Mouse (Mus musculus): Measurements from ENCODE around the gene Ddah1. TPM values are rescaled to one million over a fixed set of nuclear protein-coding genes. Genes with fewer than 3 reads are reported as not detected.

Ddah1 gene
- polyA plus RNA-seq, 1 experiment from 2014 or later, result 41.9 TPM

GRCm38 (mm10) chr3:145748626-145749025 lies 9.8 kb upstream of the Ddah1 start:
- WGBS, result 91% methylated on average over 1 of the region's 1 CpGs
- no peak for DNase-seq (ENCODE audit: extremely low spot score, low spot score)

DNA sequence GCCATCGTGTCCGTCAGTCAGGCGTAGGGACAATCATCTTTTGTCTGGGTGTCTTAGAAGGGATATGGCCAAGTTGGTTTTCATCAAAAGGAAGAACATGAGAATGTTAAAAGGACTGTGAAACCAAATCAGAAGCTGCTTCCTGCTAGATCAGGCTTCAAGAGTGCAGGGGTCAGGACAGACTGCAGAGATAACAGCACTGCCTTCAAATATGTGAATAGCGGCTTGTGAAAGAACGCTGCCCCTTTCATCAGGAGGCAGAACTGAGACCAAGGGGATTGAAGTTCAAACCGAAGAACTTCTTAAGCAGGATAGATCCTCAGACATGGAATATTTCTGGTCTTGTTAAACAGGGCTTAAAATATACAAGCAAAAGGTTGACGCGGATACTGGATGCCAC lies 2.0 kb upstream of the Ddah1 start:
- no peaks in the 10 kb centered on the region for H3K9me3 ChIP-seq
- DNase-seq (ENCODE audit: extremely low spot score, low spot score), result no peak
- H3K27me3 ChIP-seq (ENCODE audit: poor library complexity, severe bottlenecking), result peaks cover 52% of the 10 kb centered on the region
- H3K4me1 ChIP-seq, result peaks cover 36% of the 10 kb centered on the region
- H3K36me3 ChIP-seq (replicated peaks), result no peaks in the 10 kb centered on the region
- no peak overlapping the region for H3K27ac ChIP-seq
- no peak overlapping the region for H3K4me3 ChIP-seq
- 84% methylated on average over 8 of the region's 8 CpGs for WGBS

More at GRCm38 (mm10) chr3:145748626-145749025, 9.8 kb upstream of the Ddah1 start:
- H3K4me3 ChIP-seq, result no peak overlapping the region
- peaks cover 2% of the 10 kb centered on the region for H3K4me1 ChIP-seq
- no peaks in the 10 kb centered on the region for H3K27me3 ChIP-seq (ENCODE audit: poor library complexity, severe bottlenecking)
- no peaks in the 10 kb centered on the region for H3K9me3 ChIP-seq
- no peak overlapping the region for H3K27ac ChIP-seq
- H3K36me3 ChIP-seq (replicated peaks), result no peaks in the 10 kb centered on the region

- H3K4me1 ChIP-seq, result peaks cover 43% of the 10 kb centered on the region
- DNase-seq (ENCODE audit: extremely low spot score, low spot score), result no peak
- H3K27ac ChIP-seq, result no peak overlapping the region
- no peaks in the 10 kb centered on the region for H3K9me3 ChIP-seq
- no peak overlapping the region for H3K4me3 ChIP-seq
- H3K27me3 ChIP-seq (ENCODE audit: poor library complexity, severe bottlenecking), result peaks cover 60% of the 10 kb centered on the region
- no peaks in the 10 kb centered on the region for H3K36me3 ChIP-seq (replicated peaks)
- 67% methylated on average over 8 of the region's 8 CpGs for WGBS
Measured at GRCm38 (mm10) chr3:145757177-145757576, 1.3 kb upstream of the Ddah1 start.

DNA sequence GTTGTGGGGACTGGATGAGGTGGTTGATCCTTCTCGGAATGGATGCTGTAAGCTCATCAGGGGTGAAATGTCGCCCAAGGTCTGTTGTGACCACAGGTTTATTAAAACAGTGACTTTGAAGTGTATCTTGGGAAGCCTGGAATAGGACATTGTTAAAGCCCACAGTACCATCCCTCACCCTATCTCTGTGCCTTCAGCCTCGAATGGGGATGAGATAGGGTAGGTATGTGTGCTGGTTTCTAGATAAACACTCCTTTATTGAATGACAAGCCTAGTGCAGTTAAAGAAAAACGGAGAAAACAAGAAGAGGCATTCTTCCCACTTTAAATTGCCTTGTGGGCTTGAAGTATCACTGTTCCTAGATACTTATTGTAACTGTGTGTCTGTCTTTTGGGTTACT lies 631 bp upstream of the Ddah1 start:
- no peaks in the 10 kb centered on the region for H3K36me3 ChIP-seq (replicated peaks)
- no peaks in the 10 kb centered on the region for H3K9me3 ChIP-seq
- DNase-seq (ENCODE audit: extremely low spot score, low spot score), result no peak
- peaks cover 43% of the 10 kb centered on the region for H3K4me1 ChIP-seq
- 45% methylated on average over 4 of the region's 4 CpGs for WGBS
- H3K27me3 ChIP-seq (ENCODE audit: poor library complexity, severe bottlenecking), result peaks cover 60% of the 10 kb centered on the region
- no peak overlapping the region for H3K27ac ChIP-seq
- peak overlapping the region; percentile 80; the same call in 1 of the 2 replicates for H3K4me3 ChIP-seq

GRCm38 (mm10) chr3:145759379-145760209 lies 1.1 kb downstream of the Ddah1 start:
- Histone ChIP-seq H3K9me3 (no peaks in the 10 kb centered on the region), H3K4me1 (peaks cover 45% of the 10 kb centered on the region), H3K4me3 (peak overlapping the region; percentile 80), H3K27ac (peak overlapping the region; percentile 96), H3K27me3 (ENCODE audit: poor library complexity, severe bottlenecking) (peaks cover 60% of the 10 kb centered on the region), H3K36me3 (replicated peaks) (no peaks in the 10 kb centered on the region)
- no peak for DNase-seq (ENCODE audit: extremely low spot score, low spot score)
- 11% methylated on average over 14 of the region's 14 CpGs for WGBS

- WGBS, result 91% methylated on average over 3 of the region's 3 CpGs
- DNase-seq (ENCODE audit: extremely low spot score, low spot score), result no peak
- H3K4me3 ChIP-seq, result no peak overlapping the region
- H3K36me3 ChIP-seq (replicated peaks), result no peaks in the 10 kb centered on the region
- peaks cover 55% of the 10 kb centered on the region for H3K4me1 ChIP-seq
- H3K27ac ChIP-seq, result no peak overlapping the region
- H3K9me3 ChIP-seq, result no peaks in the 10 kb centered on the region
- peaks cover 60% of the 10 kb centered on the region for H3K27me3 ChIP-seq (ENCODE audit: poor library complexity, severe bottlenecking)
Measured at GRCm38 (mm10) chr3:145760547-145760946, 2.1 kb downstream of the Ddah1 start.

DNA sequence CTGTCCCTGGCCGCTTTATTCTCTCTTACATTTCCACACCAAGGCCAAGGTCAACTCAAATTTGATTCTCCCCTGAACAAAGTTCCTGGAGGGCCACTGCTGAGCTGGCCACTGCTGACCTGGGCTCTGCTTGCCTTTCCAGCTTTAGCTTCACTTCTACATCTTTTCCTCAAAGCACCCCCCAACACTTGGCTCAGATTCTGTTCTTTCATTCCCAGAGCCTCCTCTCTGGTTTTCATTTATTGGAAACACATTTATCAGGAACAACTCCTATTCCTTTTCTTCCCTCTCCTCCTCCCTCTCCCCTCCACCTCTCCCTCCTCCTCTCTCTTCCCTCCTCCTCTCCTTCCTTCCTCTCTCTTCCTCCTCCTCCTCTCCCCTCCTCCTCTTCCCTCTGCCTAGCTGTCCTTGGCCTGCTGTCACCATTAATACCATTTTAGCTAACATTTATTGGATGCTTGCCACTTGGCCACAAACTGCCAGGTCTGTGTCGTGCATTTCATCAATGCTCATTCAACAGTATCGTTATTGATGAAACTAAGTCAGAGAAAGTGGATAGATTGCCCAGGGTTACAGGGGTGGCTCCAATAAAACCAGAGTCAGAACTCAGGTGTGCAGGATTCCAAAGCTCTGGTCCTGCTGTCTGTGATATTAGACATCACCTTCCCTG lies 3.2 kb downstream of the Ddah1 start:
- WGBS, result 79% methylated on average over 3 of the region's 3 CpGs
- H3K4me1 ChIP-seq, result peaks cover 66% of the 10 kb centered on the region
- DNase-seq (ENCODE audit: extremely low spot score, low spot score), result no peak
- H3K4me3 ChIP-seq, result no peak overlapping the region
- no peaks in the 10 kb centered on the region for H3K36me3 ChIP-seq (replicated peaks)
- peaks cover 50% of the 10 kb centered on the region for H3K27me3 ChIP-seq (ENCODE audit: poor library complexity, severe bottlenecking)
- no peaks in the 10 kb centered on the region for H3K9me3 ChIP-seq
- no peak overlapping the region for H3K27ac ChIP-seq

GRCm38 (mm10) chr3:145762957-145763641 lies 4.6 kb downstream of the Ddah1 start:
- no peaks in the 10 kb centered on the region for H3K9me3 ChIP-seq
- 86% methylated on average over 4 of the region's 4 CpGs for WGBS
- H3K36me3 ChIP-seq (replicated peaks), result no peaks in the 10 kb centered on the region
- no peak for DNase-seq (ENCODE audit: extremely low spot score, low spot score)
- H3K4me3 ChIP-seq, result no peak overlapping the region
- peaks cover 58% of the 10 kb centered on the region for H3K4me1 ChIP-seq
- H3K27me3 ChIP-seq (ENCODE audit: poor library complexity, severe bottlenecking), result peaks cover 35% of the 10 kb centered on the region
- H3K27ac ChIP-seq, result no peak overlapping the region

DNA sequence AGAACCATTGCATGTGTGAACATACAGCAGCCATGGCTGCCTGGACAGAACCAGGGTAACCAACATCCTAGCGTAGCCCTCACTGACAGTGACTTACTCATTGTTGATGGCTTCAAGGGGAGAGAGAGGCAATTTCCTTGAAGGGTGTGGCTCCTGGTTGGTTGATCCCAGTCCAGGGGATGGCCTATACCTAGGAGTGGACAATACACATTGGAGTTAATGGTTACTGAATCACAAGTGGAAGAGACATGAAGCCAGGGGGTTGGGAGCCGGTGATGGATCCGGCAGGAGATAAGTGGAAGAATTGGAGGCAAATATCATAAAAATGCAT lies 5.1 kb downstream of the Ddah1 start:
- WGBS, result 98% methylated on average over 3 of the region's 3 CpGs
- no peak for DNase-seq (ENCODE audit: extremely low spot score, low spot score)
- no peak overlapping the region for H3K4me3 ChIP-seq
- H3K36me3 ChIP-seq (replicated peaks), result no peaks in the 10 kb centered on the region
- H3K27me3 ChIP-seq (ENCODE audit: poor library complexity, severe bottlenecking), result peaks cover 32% of the 10 kb centered on the region
- H3K9me3 ChIP-seq, result no peaks in the 10 kb centered on the region
- H3K27ac ChIP-seq, result no peak overlapping the region
- H3K4me1 ChIP-seq, result peaks cover 53% of the 10 kb centered on the region

- peaks cover 28% of the 10 kb centered on the region for H3K27me3 ChIP-seq (ENCODE audit: poor library complexity, severe bottlenecking)
- WGBS, result 82% methylated on average over 2 of the region's 2 CpGs
Measured at GRCm38 (mm10) chr3:145764416-145764815, 5.9 kb downstream of the Ddah1 start.

DNA sequence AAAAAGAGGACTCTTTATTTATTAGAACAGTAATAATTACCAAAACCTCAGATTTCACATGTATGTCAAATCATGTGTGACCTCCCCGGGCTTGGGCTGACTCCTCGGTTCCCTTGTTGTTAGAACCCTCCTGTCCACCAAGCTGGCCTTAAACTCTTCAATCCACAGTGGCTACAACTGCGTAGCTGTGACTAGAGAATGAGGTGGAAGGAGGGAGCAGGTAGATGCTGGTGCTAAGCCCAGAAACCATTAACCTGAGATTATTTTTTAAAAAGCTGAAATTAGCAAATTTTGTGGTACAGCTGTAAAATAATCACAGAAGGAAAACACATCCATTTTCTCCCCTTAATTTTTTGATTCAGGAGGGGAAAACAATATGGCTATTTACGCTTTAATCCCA lies 10.0 kb downstream of the Ddah1 start:
- WGBS, result 97% methylated on average over 4 of the region's 4 CpGs
- H3K27ac ChIP-seq, result no peak overlapping the region
- H3K36me3 ChIP-seq (replicated peaks), result no peaks in the 10 kb centered on the region
- no peaks in the 10 kb centered on the region; the same call in 1 of the 2 replicates for H3K27me3 ChIP-seq (ENCODE audit: poor library complexity, severe bottlenecking)
- no peak for DNase-seq (ENCODE audit: extremely low spot score, low spot score)
- no peaks in the 10 kb centered on the region for H3K9me3 ChIP-seq
- no peak overlapping the region for H3K4me3 ChIP-seq
- peaks cover 24% of the 10 kb centered on the region for H3K4me1 ChIP-seq

More at GRCm38 (mm10) chr3:145764416-145764815, 5.9 kb downstream of the Ddah1 start:
- Histone ChIP-seq H3K36me3 (replicated peaks) (no peaks in the 10 kb centered on the region), H3K27ac (no peak overlapping the region), H3K4me1 (peaks cover 45% of the 10 kb centered on the region), H3K9me3 (no peaks in the 10 kb centered on the region), H3K4me3 (no peak overlapping the region)
- no peak for DNase-seq (ENCODE audit: extremely low spot score, low spot score)

- DNase-seq (ENCODE audit: extremely low spot score, low spot score), result no peak
- WGBS, result 94% methylated on average over 9 of the region's 9 CpGs
Measured at GRCm38 (mm10) chr3:145773384-145773783, 14.9 kb downstream of the Ddah1 start.

GRCm38 (mm10) chr3:145774336-145774735 lies 15.9 kb downstream of the Ddah1 start:
- Histone ChIP-seq H3K4me1 (peaks cover 35% of the 10 kb centered on the region), H3K36me3 (replicated peaks) (no peaks in the 10 kb centered on the region), H3K27ac (no peak overlapping the region), H3K27me3 (ENCODE audit: poor library complexity, severe bottlenecking) (no peaks in the 10 kb centered on the region), H3K4me3 (no peak overlapping the region), H3K9me3 (no peaks in the 10 kb centered on the region)
- 95% methylated on average over 7 of the region's 7 CpGs for WGBS
- DNase-seq (ENCODE audit: extremely low spot score, low spot score), result no peak

More at GRCm38 (mm10) chr3:145773384-145773783, 14.9 kb downstream of the Ddah1 start:
- H3K36me3 ChIP-seq (replicated peaks), result no peaks in the 10 kb centered on the region
- H3K4me3 ChIP-seq, result no peak overlapping the region
- no peaks in the 10 kb centered on the region for H3K27me3 ChIP-seq (ENCODE audit: poor library complexity, severe bottlenecking)
- no peaks in the 10 kb centered on the region for H3K9me3 ChIP-seq
- no peak overlapping the region for H3K27ac ChIP-seq
- H3K4me1 ChIP-seq, result peaks cover 26% of the 10 kb centered on the region
